Mouse (Mus musculus): ENCODE results near the gene Dll4. TPM values are rescaled to one million over a fixed set of nuclear protein-coding genes. Genes with fewer than 3 reads are reported as not detected.

Gene Dll4
- total and polyA plus RNA-seq, 3 experiments = 0.18 TPM; not detected in 2

DNA sequence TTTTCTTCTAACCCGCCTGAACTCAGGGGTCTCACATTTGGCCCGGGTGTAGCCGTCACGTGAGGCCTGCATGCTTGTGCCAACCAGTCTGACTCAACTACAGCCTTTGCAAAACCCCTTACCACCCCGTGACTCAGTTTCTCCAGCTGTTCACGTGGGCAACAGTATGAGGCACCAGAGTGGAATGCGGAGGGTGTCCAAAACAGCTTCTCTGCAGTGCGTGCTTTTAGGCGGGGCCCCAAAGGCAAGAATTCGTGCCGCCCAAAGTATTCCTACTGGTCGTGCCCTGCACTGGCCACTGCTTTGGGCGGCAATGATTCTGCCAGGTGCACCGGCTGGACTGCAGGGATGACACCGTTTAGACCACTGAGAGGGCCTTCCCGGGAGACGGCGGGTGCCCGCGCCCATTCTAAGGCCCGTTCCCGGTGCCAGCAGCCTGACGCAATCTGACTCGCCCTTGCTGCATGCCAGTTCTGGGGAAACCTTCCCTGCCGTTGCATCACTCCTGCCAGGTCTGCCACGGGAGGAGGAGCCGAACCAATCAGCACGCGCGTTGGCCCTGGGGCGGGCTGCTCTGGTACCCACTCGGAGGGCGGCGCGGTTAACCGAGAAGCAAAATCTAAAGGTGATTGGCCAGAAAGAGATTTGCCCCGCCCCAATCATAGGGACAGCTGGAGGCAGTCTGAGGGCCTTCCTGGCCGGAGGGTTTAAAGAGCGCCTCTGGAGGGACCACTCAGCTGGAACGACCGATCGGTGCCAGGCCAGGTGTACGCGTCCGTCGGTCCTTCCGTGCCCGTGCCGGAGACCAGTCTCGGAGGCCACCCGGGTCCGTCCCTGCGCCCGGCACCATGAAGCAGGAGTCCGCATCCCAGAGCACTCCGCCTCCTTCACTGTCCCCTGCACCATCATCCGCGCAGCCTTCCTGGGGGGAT, 25.2 kb downstream of the Dll4 start, which contains the start of gene Chac1 (continued):
- TF ChIP-seq TBP (IDR thresholded peaks at IDR 0.05; ENCODE audit: low read depth, low read length) (peak; percentile 87), ZNF384 (IDR thresholded peaks at IDR 0.05; ENCODE audit: low read depth, low read length) (no peak), GATA1 (IDR thresholded peaks at IDR 0.05; ENCODE audit: low read depth, low read length) (no peak), JUND (IDR thresholded peaks at IDR 0.05; ENCODE audit: low read depth, low read length) (no peak; the same call in 1 of the 2 replicates), USF1 (IDR thresholded peaks at IDR 0.05; ENCODE audit: low read depth, low read length) (peak; percentile 84)

GRCm38 (mm10) chr2:119353707-119354106, 28.1 kb downstream of the Dll4 start:
- Histone ChIP-seq H3K4me1 (ENCODE audit: control insufficient read depth in 1 of 2, insufficient read depth in 2 of 2, low read length in 2 of 2) (peaks cover 4 to 20% of the 10 kb centered on the region in 2 experiments; a peak in 3 of 4 replicates), H3K79me2 (ENCODE audit: control insufficient read depth, insufficient read depth, low read length, poor library complexity) (peaks cover 12% of the 10 kb centered on the region), H3K27me3 (ENCODE audit: control insufficient read depth in 1 of 2, insufficient read depth in 2 of 2, low read length in 2 of 2) (no peaks in the 10 kb centered on the region), H3K9ac (ENCODE audit: control insufficient read depth, low read depth, low read length, poor library complexity, severe bottlenecking) (no peak overlapping the region), H3K9me3 (replicated peaks; ENCODE audit: insufficient read depth, low read length) (no peaks in the 10 kb centered on the region), H3K4me3 (ENCODE audit: control insufficient read depth in 1 of 2, insufficient read depth in 1 of 2, low read depth in 2 of 2, low read length in 2 of 2) (no peak overlapping the region), H3K27ac (ENCODE audit: control insufficient read depth, low read depth, low read length) (no peak overlapping the region), H3K36me3 (ENCODE audit: control insufficient read depth in 1 of 2, insufficient read depth in 2 of 2, low read length in 2 of 2) (peaks cover 2 to 5% of the 10 kb centered on the region in 2 experiments; a peak in 3 of 4 replicates)
- DNase-seq (ENCODE audit: low read depth, low spot score) = no peak
- TF ChIP-seq BHLHE40 (IDR thresholded peaks at IDR 0.05; ENCODE audit: borderline replicate concordance, low read depth, low read length) (no peak), CHD1 (IDR thresholded peaks at IDR 0.05; ENCODE audit: low read depth, low read length) (no peak), ZKSCAN1 (IDR thresholded peaks at IDR 0.05; ENCODE audit: low read depth, low read length) (no peak), POLR2AphosphoS5 (IDR thresholded peaks at IDR 0.05; ENCODE audit: borderline replicate concordance, low read depth, low read length) (no peak), TBP (IDR thresholded peaks at IDR 0.05; ENCODE audit: low read depth, low read length) (no peak), ELF1 (IDR thresholded peaks at IDR 0.05; ENCODE audit: low read depth, low read length) (no peak), RAD21 (IDR thresholded peaks at IDR 0.05; ENCODE audit: low read depth, low read length) (no peak), GATA1 (IDR thresholded peaks at IDR 0.05; ENCODE audit: low read depth, low read length) (no peak), RCOR1 (IDR thresholded peaks at IDR 0.05; ENCODE audit: low read depth, low read length) (no peak), KAT2A (conservative IDR thresholded peaks at IDR 0.05; ENCODE audit: low read depth, low read length) (no peak), ETS1 (IDR thresholded peaks at IDR 0.05; ENCODE audit: low read depth, low read length) (no peak), NRF1 (IDR thresholded peaks at IDR 0.05; ENCODE audit: insufficient read depth, low read depth, low read length, poor library complexity, severe bottlenecking) (no peak), NELFE (IDR thresholded peaks at IDR 0.05; ENCODE audit: low read depth, low read length) (no peak), CHD2 (IDR thresholded peaks at IDR 0.05; ENCODE audit: low read length) (no peak), E2F4 (IDR thresholded peaks at IDR 0.05; ENCODE audit: borderline replicate concordance, low read depth, low read length) (no peak), TCF12 (IDR thresholded peaks at IDR 0.05; ENCODE audit: low read depth, low read length) (no peak), CTCF (IDR thresholded peaks at IDR 0.05 in 2 of 3, conservative IDR thresholded peaks at IDR 0.05 in 1 of 3; ENCODE audit: control insufficient read depth in 1 of 3, insufficient read depth in 1 of 3, low read depth in 2 of 3, low read length in 3 of 3, poor library complexity in 1 of 3, severe bottlenecking in 1 of 3) (no peak), ZC3H11A (IDR thresholded peaks at IDR 0.05; ENCODE audit: low read depth, low read length) (no peak), UBTF (IDR thresholded peaks at IDR 0.05; ENCODE audit: borderline replicate concordance, insufficient read depth, low read depth, low read length) (no peak), USF2 (IDR thresholded peaks at IDR 0.05; ENCODE audit: borderline replicate concordance in 1 of 2, insufficient read depth in 1 of 2, low read depth in 1 of 2, low read length in 2 of 2) (no peak)

All from MEL (cell line).